Mouse (Mus musculus) brown adipose tissue, adult 24 weeks (tissue): ENCODE measurements around the gene Filip1l. TPM values are rescaled to one million over a fixed set of nuclear protein-coding genes. Genes with fewer than 3 reads are reported as not detected.

Experiments
- H3K27ac ChIP-seq: fragments of 200-500 bp; replicated peaks from 2 replicates; pipeline ENCODE4 v1.5.1; 2012; ENCODE audit warnings: low read depth, mild to moderate bottlenecking, low read length
- H3K4me1 ChIP-seq: fragments of 200-500 bp; 2 replicates; pipeline ENCODE4 v1.6.1; 2012; ENCODE audit warnings: low read length, mixed read lengths; ENCODE audit not compliant: control insufficient read depth, insufficient read depth, insufficient read length
- H3K4me3 ChIP-seq: fragments of 200-500 bp; 2 replicates; pipeline ENCODE4 v1.5.1; 2012; ENCODE audit warnings: low read depth, mild to moderate bottlenecking, low read length, moderate library complexity; ENCODE audit not compliant: insufficient read depth
- polyA plus RNA-seq: library from polyadenylated mRNA; stranded (reverse); fragments of >200 nt; gene quantifications from 2 replicates; pipeline ENCODE4 v1.2.4, GENCODE M21; 2012; ENCODE audit not compliant: missing spikeins, insufficient read depth, insufficient read length

The Filip1l gene
- polyA plus RNA-seq, 1 experiment = 11.5 TPM

DNA sequence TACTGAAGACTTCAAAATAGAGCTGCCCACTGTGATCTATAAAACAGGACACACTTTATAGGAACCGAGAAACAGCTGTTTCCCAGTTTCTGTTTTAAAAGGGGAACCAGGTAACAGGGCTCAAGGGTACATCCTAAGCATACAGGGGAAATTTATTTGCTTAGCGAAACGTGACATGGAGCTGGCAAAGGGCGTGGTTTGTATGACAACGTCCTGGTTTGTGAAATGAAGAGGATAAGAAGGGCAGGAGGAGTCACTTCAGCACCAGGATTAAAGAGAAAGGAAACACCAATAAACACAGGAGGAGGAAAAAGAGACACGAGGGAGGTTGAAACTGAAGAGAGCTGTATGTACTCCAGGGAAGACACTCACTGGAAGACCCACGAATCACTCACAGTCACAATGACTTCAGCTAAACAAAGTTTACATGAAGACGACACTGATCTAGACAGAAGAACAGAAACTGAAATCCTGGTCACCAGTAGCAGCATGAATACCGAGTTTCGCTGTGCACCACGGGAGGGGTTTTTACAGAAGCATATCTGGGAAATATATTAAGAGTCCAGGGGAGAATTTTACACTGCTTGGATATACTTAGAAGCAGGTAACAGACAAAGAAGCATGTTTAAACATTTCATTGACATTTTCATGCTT is 16.0 kb upstream of the Filip1l start:
- Histone ChIP-seq H3K4me3 (peak overlapping the region; percentile 53), H3K27ac (peak overlapping the region; percentile 95), H3K4me1 (0 out of 2 replicates have a peak, but pooled peaks cover 6% of the 10 kb centered on the region)

DNA sequence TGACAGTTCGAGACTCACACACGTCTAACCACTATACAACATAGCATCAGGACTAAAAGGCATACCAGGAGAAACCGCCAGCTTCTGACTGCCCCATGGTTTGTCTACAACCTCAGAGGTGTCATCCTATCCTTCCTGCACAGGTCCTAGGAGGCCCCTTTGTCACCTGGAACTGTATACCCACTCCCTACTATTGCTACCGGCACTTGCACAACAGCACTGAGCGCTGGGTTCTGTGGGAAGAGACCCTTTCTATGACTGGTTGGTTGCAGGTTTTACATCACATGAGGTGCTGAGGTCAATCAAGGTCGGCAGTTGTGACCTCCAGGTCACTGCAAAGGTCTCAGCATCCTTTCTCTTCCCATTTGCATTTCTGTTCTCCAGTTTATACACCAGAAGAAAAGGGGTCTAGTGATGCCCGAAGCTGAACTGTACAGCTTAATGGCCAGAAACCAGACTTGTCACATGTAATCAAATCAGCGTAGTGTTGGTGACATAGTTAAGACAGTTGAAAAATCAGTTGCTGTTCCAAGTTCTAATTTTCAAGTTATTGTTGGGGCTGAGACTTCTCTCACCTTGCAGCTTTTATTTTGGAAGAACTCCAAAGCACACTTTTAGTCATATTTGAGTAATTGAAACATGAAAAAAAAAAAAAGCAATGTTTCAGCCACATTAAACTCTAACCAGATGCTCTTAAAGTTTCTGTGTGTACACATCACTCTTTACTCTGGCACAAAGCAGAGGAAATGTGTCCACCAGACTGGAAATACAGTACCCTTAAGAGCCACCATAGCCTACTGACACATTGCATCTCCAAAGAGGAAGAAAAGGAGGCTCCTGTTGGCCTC is 12.9 kb upstream of the Filip1l start:
- H3K4me1 ChIP-seq = 0 out of 2 replicates have a peak, but pooled peaks cover 6% of the 10 kb centered on the region
- H3K27ac ChIP-seq = no peak overlapping the region
- H3K4me3 ChIP-seq = no peak overlapping the region

DNA sequence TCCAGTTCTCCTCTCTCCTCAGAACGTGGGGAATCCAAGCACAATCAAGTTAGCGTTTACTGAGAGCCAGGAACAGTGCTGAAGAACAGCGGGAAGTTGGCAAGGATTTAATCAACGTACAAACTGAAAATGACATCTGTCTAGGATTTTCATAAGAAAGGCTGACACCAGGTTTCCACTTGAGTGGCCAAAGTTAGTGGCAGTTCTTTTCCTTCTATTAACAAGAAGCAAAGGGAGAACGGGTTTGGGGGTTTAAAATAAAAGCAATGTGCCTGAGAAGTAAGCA is 12.3 kb upstream of the Filip1l start:
- no peak overlapping the region for H3K27ac ChIP-seq
- 0 out of 2 replicates have a peak, but pooled peaks cover 6% of the 10 kb centered on the region for H3K4me1 ChIP-seq
- H3K4me3 ChIP-seq = no peak overlapping the region

DNA sequence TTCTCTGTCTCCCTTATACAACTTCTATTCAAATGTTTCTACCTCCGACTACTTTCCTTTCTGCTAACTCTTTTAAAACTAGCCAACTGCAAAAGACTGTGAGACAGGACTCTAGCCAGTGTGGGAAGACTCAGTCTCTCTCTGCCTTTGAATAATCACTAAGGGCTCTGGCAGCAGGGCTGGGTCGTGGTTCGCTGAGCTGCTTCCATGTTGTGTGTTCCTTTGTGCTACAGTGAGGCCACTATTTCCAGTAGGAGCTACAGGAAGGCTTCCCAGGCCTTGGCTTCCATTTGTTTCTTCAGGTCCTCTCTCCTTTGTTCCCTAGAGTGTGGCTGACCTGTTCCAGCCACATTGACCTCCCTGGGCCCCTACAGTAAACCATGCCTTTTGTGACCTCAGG is 6.6 kb upstream of the Filip1l start:
- Histone ChIP-seq H3K27ac (no peak overlapping the region), H3K4me3 (no peak overlapping the region), H3K4me1 (0 out of 2 replicates have a peak, but pooled peaks cover 5% of the 10 kb centered on the region)

DNA sequence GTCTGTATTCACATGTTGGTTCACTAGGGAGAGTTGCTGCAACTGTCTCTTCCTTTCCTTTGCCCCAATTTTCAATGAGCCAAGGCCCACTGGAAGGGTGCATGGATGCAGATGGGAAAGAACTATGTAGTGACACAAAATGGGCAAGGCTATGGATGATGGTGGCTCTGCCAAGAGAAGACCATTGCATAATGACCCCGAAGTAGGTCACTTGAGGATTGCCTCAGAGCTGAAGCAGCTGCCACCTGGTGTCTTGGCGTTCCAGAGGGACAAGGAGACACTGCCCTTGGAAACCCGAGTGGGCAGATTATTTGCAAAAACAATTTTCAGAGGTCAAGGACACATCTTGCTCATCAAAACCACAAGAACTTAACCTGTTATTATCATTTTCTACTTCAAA is 3.9 kb upstream of the Filip1l start:
- H3K27ac ChIP-seq = no peak overlapping the region
- H3K4me1 ChIP-seq = 0 out of 2 replicates have a peak, but pooled peaks cover 5% of the 10 kb centered on the region
- no peak overlapping the region for H3K4me3 ChIP-seq

DNA sequence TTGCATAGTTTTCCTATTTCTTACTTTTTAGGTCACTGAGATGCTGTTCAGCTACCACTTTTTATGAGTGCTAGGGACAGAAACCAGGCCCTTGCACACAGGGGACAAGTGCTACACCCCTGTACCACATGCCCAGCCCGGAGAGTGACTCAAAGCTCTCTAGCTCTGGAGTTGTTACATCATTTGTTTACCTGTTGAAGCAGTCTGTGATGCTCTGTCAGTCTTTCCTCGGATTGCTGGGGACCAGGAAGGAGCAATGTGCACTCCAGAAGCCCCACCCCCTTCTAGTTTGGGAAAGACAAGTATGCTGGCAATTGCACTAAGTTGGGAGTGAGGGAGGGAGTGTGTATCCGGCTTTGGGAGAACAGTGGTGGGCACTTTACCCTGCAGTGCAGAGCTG is 3.2 kb upstream of the Filip1l start:
- no peak overlapping the region for H3K4me3 ChIP-seq
- H3K4me1 ChIP-seq = 0 out of 2 replicates have a peak, but pooled peaks cover 5% of the 10 kb centered on the region
- H3K27ac ChIP-seq = no peak overlapping the region

DNA sequence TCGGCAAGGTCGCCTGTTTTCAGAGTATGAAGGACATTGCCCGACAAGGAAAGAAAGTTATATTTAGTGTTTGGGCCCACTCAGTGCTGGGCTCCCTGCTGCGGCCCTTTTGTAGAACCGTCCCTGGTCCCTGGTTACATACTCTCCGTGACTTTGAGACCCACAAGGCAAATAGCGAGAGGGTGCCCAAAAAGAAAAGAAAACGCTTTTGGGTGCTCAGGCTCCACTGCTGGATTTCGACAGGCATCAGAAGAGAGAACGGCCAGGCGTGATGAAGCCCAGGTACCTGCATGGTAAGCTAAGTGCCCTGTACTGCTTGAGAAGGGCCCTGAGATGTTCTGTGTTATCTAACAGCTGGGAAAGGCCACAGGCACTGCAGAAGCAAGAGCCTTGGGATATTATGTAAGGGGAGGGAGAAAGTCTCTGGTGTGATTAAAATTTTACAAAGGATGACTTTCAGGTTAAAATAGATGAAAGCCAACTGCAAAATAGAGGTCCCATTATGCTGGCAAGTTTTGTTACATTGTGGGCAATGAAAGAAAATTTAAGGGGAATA is 351 bp downstream of the Filip1l start:
- Histone ChIP-seq H3K27ac (no peak overlapping the region), H3K4me3 (no peak overlapping the region), H3K4me1 (0 out of 2 replicates have a peak, but pooled peaks cover 5% of the 10 kb centered on the region)

DNA sequence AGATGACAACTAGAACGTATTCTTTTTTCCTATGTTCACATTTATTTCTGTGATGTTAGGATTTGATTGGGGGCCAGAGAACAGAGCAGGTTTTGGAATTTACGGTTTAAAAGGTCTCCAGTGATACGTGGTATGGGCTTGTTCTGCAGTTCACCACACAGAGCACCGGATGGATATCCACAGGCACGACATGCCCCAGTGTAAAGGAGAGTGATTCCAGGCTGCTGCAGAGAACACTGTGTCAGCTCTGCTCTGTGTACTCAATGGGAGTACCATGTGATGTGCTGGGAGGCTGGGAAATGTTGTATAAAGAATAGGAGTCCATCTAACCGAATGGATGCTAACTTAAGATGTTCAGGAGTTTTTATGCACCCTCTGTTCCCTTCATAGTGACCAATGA is 1.0 kb downstream of the Filip1l start:
- H3K27ac ChIP-seq = no peak overlapping the region
- H3K4me1 ChIP-seq = no peaks in the 10 kb centered on the region
- H3K4me3 ChIP-seq = no peak overlapping the region

DNA sequence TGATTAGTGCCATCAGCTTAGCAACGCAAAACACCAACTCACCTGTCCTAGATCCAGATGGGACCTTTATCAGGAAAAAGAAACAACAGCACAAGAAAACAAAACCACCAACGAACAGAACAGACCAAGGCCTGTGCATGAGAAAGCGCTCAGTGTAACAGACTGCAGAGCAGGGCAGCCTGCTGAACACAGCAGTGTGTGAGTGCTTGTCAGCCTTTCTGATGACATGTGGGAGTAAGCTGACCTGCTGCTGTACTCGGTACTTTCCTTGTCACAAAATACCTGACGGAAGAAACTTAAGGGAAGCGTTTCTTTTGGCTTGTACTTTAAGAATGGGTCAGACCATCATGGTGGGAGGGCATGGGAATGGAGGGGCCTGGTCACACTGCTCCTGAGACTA is 3.6 kb downstream of the Filip1l start:
- Histone ChIP-seq H3K4me1 (no peaks in the 10 kb centered on the region), H3K27ac (no peak overlapping the region), H3K4me3 (no peak overlapping the region)

DNA sequence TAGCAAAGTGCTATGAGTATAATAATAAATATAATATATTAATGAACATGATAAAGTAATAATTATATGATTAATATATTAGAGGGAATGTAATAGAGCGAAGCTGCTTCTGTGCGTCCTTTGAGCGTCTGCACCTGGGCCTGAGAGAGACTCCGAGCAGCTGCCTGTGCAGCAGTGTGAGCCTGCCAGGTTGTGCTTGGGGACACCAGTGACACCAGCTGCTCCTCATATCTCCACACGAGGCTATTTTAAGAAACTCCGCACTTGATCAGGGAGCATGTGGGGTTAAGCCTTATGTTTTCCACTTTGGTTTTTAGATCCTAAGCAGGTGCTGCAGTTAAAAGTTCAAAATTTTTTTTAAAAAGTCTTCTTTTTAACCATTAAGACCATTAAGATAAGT is 4.1 kb downstream of the Filip1l start:
- Histone ChIP-seq H3K4me3 (no peak overlapping the region), H3K27ac (no peak overlapping the region), H3K4me1 (no peaks in the 10 kb centered on the region)

DNA sequence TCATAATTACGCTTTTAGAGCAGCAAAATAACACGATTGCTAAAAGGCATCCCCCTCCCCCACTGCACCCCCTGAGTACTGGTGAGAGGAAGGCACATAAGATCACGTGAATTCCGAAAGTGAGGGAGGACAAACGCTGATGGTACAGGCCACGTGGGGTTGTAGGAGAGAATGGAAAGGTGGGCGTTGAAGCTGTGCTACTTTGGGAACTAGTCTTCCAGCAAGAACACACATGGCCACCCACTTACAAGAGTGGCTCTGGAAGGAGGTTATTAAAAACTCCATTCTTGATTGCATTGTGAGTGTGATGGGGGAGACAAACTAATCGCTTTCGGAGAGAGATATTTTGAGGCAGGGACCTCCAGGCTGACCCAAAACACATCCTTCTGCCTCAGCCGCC is 6.4 kb downstream of the Filip1l start:
- Histone ChIP-seq H3K4me1 (no peaks in the 10 kb centered on the region), H3K4me3 (no peak overlapping the region)

DNA sequence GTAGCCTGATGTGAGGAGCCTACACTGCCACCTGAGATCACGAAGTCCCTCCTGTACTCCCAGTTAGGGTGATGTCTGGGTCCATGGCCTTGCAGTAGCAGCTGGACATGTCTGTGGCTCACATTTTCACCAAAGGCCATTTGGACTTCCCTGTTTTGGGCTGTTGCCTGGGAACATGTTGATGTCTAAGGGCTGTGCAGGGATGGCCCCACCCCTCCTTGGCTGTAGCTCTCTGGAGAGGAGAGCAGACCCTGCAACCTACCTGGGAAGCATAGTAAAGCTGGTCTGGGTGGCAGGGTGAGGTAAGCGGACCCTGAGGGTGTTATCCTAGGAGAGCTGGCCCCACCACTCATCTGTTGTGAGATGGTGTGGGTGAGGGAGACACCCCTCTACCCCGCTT is 7.9 kb downstream of the Filip1l start:
- Histone ChIP-seq H3K27ac (no peak overlapping the region), H3K4me3 (no peak overlapping the region)

More for the DNA sequence above, 6.4 kb downstream of the Filip1l start:
- H3K27ac ChIP-seq = no peak overlapping the region

DNA sequence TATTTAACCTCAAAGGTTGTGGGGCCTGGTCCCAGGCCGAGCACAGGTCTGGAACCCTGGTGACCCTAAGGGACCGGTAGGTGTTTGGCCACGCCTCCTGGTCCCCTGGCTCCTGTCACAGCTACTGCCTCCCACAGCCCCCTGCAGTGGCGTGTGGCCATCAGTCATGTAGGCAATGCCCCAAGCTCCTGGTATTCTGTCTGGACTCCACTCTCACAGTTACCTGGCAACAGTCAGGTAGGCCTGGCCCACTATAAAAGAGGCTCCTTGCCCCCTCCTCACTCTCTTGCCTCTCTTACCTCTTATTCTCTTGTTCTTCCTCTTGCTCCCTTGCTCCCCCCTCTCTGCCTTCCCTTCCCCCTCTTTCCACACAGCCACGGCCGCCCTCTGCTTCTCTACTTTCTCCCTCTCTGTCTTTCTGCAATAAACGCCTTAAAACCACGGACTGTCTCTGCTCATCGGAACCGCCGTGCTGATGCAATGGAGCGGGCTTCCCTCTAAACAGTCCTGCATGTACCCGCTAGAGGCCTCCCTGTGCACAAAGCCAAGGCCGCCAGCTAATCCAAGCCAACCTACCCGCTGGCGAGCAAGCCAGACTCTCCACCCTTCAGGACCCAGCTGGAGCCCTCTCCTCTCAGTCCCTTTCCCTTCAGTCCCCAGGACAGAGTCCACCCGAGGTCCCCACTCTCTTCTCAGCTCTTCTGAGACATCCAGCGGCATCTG is 9.9 kb downstream of the Filip1l start:
- Histone ChIP-seq H3K4me1 (no peaks in the 10 kb centered on the region), H3K27ac (no peak overlapping the region), H3K4me3 (no peak overlapping the region; the same call in 1 of the 2 replicates)

More for the DNA sequence above, 7.9 kb downstream of the Filip1l start:
- H3K4me1 ChIP-seq = no peaks in the 10 kb centered on the region

DNA sequence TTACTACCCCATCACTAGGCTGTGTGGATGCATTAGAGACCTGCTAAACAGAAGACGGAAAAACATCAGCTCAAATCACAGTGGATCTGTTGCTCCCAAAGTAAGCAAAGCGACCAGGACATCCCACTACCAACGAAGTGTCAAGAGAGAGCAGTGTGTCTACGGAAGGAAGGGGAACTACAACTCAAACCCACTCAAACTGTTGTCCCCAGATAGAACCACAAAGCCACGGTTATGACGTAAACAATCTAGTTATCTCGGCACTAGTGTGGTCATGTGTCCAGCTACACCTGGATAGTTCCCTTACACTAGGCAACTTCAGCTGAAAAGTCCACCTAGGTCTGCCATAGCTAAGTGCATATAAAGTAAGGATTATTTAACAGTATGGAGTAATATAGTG is 11.6 kb downstream of the Filip1l start:
- H3K4me1 ChIP-seq = peaks cover 1% of the 10 kb centered on the region; the same call in 1 of the 2 replicates
- H3K27ac ChIP-seq = no peak overlapping the region
- H3K4me3 ChIP-seq = no peak overlapping the region

DNA sequence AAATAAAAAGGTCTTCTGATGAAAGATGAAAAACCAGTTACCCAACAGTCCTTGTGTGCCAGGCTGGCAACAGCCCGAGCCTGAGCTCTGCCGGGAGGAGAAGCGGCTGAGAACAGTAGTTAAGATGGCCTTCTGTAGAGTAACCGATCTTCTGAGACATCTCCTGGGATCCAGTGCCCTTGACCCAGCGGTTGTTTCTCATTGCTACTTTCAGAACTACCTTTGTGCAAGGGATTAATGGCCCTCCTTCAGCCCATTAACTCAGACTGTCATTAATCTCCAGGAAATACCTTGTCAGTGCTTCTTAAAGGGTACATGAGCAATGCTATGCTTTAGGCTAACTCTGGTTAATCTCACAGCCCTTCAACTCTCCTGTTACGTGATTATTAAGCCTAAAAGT is 13.2 kb downstream of the Filip1l start:
- Histone ChIP-seq H3K27ac (no peak overlapping the region), H3K4me1 (peaks cover 6% of the 10 kb centered on the region), H3K4me3 (no peak overlapping the region)
